Mouse (Mus musculus) thymus, adult 2 months (tissue): ENCODE data around the gene Gm28048. TPM values are rescaled to one million over a fixed set of nuclear protein-coding genes. Genes with fewer than 3 reads are reported as not detected.

Experiments used
- DNase-seq: peaks from one replicate; pipeline ENCODE4 v3.0.0; 2021
- H3K27ac ChIP-seq: fragments of 200-500 bp; 2 replicates; pipeline ENCODE4 v1.5.1; 2012; ENCODE audit warnings: low read length, control low read depth; ENCODE audit not compliant: control insufficient read depth, insufficient read depth
- H3K27me3 ChIP-seq: fragments of 200-500 bp; 2 replicates; pipeline ENCODE4 v1.6.1; 2012; ENCODE audit warnings: mild to moderate bottlenecking, low read length, moderate library complexity, mixed read lengths; ENCODE audit not compliant: control insufficient read depth, insufficient read depth
- H3K36me3 ChIP-seq: fragments of 200-500 bp; 2 replicates; pipeline ENCODE4 v1.6.1; 2012; ENCODE audit warnings: mild to moderate bottlenecking, low read length, moderate library complexity; ENCODE audit not compliant: control insufficient read depth, insufficient read depth
- H3K4me1 ChIP-seq: fragments of 200-500 bp; replicated peaks from 2 replicates; pipeline ENCODE4 v1.6.1; 2012; ENCODE audit warnings: low read length; ENCODE audit not compliant: control insufficient read depth, insufficient read depth
- H3K4me3 ChIP-seq: fragments of 200-500 bp; 2 replicates; pipeline ENCODE4 v1.5.1; 2012; ENCODE audit warnings: mild to moderate bottlenecking, low read length, control low read depth, moderate library complexity; ENCODE audit not compliant: control insufficient read depth, insufficient read depth
- CTCF ChIP-seq: fragments of 200-500 bp; IDR thresholded peaks from 2 replicates; pipeline ENCODE4 v1.5.1; 2012; ENCODE audit warnings: mild to moderate bottlenecking, control low read depth, low read length, moderate library complexity, borderline replicate concordance; ENCODE audit not compliant: control insufficient read depth, poor library complexity, insufficient read depth; ENCODE audit errors: extremely low read depth
- POLR2A ChIP-seq: fragments of 200-500 bp; IDR thresholded peaks from 2 replicates; pipeline ENCODE4 v1.6.1; 2012; ENCODE audit warnings: mild to moderate bottlenecking, low read length, control low read depth, moderate library complexity; ENCODE audit not compliant: control insufficient read depth, poor library complexity, insufficient read depth; ENCODE audit errors: extremely low read depth
- WGBS: fragments of 180-500 bp; shearing (Covaris S2); methylation state at CpG from one replicate; pipeline ENCODE4 v1.1.7; 2018; 5-methylcytosine and 5-hydroxymethylcytosine counted together
- polyA plus RNA-seq: library from polyadenylated mRNA; depleted of rRNA; stranded (reverse); fragments of >200 nt; gene quantifications from 2 replicates; pipeline ENCODE4 v1.2.3, GENCODE M21; 2012

Gm28048 gene
- polyA plus RNA-seq, 1 experiment = not detected

DNA sequence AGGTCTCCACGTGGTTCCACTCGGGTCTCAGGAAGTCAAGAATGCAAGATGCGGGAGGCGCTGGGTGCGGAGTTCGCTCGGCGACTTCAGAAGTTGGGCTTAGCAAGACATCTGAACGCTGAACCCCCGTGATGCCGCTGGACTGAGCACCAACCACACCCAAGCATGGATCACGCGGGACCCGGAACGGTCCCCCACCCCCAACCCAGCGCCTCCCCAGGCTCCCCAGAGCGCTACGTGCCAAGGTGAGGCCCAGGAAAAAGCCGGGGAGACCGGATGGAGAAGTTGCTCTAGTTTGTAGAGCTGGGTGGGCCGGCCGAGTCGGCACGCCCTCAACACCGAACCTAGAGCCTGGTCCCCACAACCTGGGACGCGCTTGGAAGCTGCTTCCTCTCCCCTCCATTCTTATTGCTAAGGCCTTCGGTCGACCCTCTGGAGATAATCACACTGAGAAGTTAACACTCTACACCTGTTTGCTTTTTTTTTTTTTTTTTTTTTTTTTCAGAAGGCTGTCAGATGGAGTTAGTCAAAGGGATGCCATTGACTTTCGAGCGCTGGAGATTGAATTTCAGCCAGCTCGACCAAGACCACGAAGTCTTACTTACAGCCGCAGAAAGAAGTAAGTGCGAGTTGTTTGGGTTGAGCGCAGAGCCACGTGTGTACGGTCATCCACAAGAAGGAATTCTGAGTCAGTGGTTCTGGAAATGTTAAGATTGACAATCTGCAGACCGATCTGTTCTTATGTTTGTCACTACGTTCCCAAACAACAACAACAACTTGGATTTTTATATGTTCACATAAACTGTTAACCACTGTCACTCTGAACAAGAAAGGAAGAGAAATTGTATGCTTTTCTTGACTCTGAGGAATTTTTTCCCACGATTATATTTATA is 121.3 kb downstream of the Gm28048 start, which contains the start of gene B3gnt2:
B3gnt2 (minus strand) TSS at position 627 of the 893 bp plus-strand sequence.
- H3K4me3 ChIP-seq = peak within 1 kb of the TSS; percentile 100
- H3K36me3 ChIP-seq = no peaks in the 10 kb centered on the region
- H3K4me1 ChIP-seq = peaks cover 11% of the 10 kb centered on the region
- TF ChIP-seq CTCF (no peak), POLR2A (no peak)
- peak within 1 kb of the TSS; percentile 89 for H3K27ac ChIP-seq
- DNase-seq = peak; percentile 65
- WGBS = 12% methylated on average over 41 of the region's 41 CpGs
- no peaks in the 10 kb centered on the region for H3K27me3 ChIP-seq

DNA sequence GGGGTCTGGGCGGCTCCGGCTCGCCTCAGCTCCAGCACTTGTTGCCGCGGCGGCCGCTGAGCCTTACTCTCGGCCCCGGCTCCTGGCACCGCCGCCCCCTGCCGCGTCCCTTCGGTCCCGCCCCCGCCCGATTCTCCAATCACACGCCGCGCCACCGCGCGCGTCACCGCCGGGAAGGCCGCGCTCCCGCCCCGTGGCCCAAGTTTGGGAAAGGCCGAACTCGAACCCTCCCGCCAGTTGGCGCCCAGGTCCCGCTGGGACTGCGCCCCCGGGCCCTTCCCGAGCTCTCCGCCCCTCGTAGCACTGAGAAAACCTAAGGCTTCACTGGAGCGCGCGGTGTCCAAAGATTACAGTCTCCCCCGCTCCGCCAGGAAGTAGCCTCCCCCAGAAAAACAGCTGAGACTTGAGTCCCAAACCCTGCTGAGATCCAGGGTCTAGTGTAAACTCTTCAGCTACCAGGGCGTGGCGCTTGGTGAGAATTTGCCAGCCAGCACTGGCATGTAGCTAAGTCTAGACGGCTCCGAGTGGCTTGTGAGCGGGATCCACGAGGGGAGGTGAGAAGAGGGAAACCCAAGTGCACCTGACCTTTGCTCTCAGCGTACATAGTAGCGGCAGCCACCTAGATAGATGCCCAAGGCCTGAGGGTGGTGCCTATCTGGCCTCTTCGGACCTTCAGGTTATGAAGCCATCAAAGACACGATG is 122.1 kb downstream of the Gm28048 start:
- TF ChIP-seq CTCF (peak; percentile 51; the same call in 1 of the 2 replicates), POLR2A (peak; percentile 96)
- H3K27me3 ChIP-seq = no peaks in the 10 kb centered on the region
- H3K27ac ChIP-seq = peak overlapping the region; percentile 89
- WGBS = under 1% methylated on average over 55 of the region's 55 CpGs
- H3K36me3 ChIP-seq = no peaks in the 10 kb centered on the region
- peaks cover 11% of the 10 kb centered on the region for H3K4me1 ChIP-seq
- peak overlapping the region; percentile 100 for H3K4me3 ChIP-seq
- peak; percentile 88 for DNase-seq

GRCm38 (mm10) chr11:22859301-22859632 is 122.6 kb downstream of the Gm28048 start:
- Histone ChIP-seq H3K36me3 (no peaks in the 10 kb centered on the region), H3K4me1 (peaks cover 15% of the 10 kb centered on the region), H3K27me3 (no peaks in the 10 kb centered on the region), H3K4me3 (peak overlapping the region; percentile 100), H3K27ac (peak overlapping the region; percentile 75)
- no peak for TF ChIP-seq POLR2A
- TF ChIP-seq CTCF = no peak
- under 1% methylated on average over 40 of the region's 41 CpGs for WGBS
- no peak for DNase-seq

GRCm38 (mm10) chr11:22858441-22859300 is 123.2 kb downstream of the Gm28048 start:
- Histone ChIP-seq H3K4me3 (peak overlapping the region; percentile 100), H3K4me1 (peaks cover 21% of the 10 kb centered on the region), H3K36me3 (no peaks in the 10 kb centered on the region), H3K27me3 (no peaks in the 10 kb centered on the region), H3K27ac (peak overlapping the region; percentile 75)
- peak; percentile 55 for DNase-seq
- TF ChIP-seq CTCF (0 out of 2 replicates have a peak, but pooled peaks have one; percentile 25), POLR2A (no peak)
- WGBS = 2% methylated on average over 50 of the region's 50 CpGs

DNA sequence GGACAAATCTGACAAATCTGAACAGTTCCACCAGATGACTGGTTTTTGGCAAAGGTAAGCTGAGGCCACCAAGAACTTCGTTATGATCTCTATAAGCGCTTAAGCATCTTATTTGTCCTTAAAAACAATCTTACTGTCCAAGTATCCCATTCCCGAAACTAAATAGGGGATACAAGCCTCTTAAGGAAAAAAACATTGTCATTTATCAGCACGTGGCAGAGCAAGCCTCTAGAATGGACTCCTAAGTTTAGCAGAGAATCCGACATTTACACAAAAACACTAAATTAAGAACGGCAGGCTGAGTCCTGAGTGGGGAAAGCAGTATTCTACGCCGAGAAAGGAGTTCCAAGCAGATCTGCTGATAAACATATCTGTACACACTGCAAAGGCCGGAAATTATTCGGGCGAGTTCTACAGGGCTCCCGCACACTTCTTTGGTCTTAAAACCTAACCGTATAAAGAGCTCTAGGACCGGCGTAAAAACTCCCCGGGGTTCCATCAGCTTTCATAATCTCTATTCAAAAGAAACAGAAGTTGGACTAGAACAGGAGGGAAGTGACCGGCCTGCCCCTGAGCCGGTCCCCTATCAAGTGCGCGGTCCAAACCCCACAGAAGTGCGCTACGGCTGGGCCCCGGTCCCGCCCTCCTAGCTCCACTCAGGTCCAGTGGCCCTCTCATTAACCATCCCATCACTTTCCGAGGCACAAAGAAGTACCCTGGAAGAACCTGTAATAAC is 124.0 kb downstream of the Gm28048 start:
- Histone ChIP-seq H3K27me3 (no peaks in the 10 kb centered on the region), H3K4me3 (peak overlapping the region; percentile 100), H3K36me3 (no peaks in the 10 kb centered on the region), H3K27ac (peak overlapping the region; percentile 75), H3K4me1 (peaks cover 29% of the 10 kb centered on the region)
- 7% methylated on average over 25 of the region's 25 CpGs for WGBS
- no peak for DNase-seq
- TF ChIP-seq POLR2A = no peak
- TF ChIP-seq CTCF = no peak
